Mouse (Mus musculus) lung, postnatal 0 days (tissue): ENCODE measurements around the gene Myadml2.

Experiments
- CTCF ChIP-seq: IDR thresholded peaks from 2 replicates; pipeline ENCODE4 v1.5.1; 2016; ENCODE audit warnings: antibody characterized with exemption, mild to moderate bottlenecking
- EP300 ChIP-seq: IDR thresholded peaks from 2 replicates; pipeline ENCODE4 v1.6.1; 2016; ENCODE audit warnings: antibody characterized with exemption, mild to moderate bottlenecking, control low read depth

GRCm38 (mm10) chr11:120641255-120641654 is 6.7 kb downstream of the Myadml2 start:
- no peak for TF ChIP-seq CTCF
- TF ChIP-seq EP300: no peak
